Mouse (Mus musculus): ENCODE measurements around the gene Ubb.

Ubb gene

DNA sequence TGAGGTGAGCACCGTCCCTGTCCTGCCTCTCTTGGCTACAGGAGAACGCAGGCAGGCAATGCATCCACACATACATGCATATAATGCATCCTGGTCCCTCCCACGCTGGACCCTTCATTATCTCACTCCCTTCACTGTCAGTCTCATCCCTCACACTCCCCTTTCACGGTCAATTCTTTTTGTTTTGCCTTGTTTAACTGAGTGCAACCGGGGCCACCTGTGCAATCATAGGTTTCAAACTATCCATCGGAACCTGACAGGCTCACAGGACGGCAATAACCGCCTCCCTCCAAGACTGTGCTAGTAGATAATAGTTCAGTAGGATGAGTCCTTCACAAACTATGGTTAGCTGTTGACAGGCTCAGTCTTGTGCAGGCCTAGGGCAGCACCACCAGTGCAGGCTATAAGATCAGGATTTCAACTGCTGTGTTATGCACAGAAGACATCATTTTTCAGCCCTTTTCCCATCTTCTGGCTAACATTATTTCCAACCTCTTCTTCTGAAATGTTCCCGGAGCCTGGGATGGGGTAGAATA, 33.8 kb downstream of the Ubb start:
- DNase-seq (ENCODE audit: low spot score) = no peak

DNA sequence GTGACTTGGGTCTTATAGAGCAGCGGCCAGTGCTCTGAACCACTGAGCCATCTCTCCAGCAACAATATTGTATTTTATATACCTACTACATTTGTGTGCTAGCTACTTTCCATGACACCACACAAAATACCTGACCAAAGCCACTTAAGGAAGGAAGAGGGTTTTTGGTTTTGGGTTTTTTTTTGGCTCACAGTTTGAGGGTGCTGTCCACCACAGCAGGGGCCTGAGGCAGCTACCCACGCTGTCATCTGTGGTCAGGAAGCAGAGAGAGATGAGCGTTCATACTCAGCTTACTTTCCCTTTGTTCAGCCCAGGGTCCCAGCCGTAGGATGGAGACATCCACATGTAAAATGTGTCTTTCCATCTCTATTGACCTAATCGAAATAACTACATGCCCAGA, 36.1 kb downstream of the Ubb start:
- no peak for DNase-seq (ENCODE audit: low spot score)

DNA sequence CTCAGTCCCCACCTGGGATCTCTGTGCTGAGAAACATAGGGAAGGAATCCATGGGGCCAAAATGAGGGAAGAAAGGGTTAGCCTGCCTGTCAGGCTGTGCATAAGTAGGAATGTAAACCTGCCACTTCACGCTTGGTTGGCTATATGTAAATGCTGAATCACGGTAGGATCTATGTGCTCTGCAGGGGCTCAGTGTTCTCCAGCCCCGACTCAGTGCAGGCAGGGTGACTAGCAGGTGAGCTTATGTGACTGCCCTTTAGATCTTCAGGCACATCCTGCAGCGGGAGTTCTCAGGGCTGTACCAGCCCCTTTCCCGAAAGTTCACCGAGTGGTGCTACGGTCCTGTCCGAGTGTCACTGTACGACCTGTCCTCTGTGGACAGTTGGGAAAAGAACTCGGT, 38.4 kb downstream of the Ubb start:
- no peak for DNase-seq (ENCODE audit: low spot score)

GRCm38 (mm10) chr11:62591026-62591425, 40.1 kb downstream of the Ubb start:
- DNase-seq (ENCODE audit: low spot score) = no peak

DNA sequence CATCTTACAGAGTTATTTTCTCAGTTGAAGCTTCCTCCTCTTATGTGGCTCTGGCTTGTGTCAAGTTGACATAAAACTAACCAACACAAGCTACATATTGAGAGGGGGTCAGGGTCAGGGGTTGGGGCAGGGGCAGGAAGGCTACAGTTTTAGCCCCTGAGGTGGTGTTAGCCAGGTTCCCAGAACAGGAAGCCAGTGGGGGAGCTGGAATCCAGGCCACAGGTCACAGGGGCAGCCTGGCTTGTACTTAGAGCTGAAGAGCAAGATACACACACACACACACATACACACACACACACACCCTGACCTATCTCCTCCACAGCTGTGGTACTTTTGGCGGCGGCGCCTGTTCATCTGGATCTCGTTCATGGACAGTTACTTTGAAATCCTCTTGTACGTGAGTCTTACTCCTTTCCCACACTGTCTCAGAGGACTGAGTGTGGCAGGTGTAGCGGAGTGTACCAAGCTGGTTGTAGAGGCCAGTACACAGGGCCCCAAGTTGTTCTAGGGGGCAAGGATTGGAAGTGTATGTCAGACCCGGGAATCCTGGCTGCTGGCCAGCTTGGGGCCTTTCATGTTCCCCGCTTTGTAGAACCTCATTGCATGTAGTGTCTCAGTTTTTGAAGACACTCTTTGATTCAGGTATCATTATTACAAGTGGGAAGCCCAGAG, 41.1 kb downstream of the Ubb start:
- DNase-seq (ENCODE audit: low spot score) = no peak

DNA sequence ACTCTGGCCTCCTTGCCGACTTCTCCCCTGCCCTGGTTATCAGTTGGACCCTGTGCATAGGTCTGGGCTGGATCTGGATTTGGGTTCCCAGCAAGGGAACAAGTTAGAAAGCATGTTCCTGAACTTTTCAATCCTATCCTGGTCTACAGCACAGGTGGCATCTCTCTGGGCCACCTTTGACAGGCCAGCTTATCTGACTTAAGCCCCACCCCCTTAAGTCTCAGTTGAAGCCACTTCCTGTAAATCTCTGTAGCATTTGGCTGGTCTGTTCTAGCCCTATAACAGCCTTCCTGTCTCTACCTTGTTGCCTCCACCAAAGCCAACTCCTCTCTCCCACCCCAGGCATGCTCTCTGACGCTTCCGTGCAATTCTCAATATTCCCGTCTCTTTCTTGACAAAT, 47.6 kb downstream of the Ubb start:
- DNase-seq (ENCODE audit: low spot score) = no peak

DNA sequence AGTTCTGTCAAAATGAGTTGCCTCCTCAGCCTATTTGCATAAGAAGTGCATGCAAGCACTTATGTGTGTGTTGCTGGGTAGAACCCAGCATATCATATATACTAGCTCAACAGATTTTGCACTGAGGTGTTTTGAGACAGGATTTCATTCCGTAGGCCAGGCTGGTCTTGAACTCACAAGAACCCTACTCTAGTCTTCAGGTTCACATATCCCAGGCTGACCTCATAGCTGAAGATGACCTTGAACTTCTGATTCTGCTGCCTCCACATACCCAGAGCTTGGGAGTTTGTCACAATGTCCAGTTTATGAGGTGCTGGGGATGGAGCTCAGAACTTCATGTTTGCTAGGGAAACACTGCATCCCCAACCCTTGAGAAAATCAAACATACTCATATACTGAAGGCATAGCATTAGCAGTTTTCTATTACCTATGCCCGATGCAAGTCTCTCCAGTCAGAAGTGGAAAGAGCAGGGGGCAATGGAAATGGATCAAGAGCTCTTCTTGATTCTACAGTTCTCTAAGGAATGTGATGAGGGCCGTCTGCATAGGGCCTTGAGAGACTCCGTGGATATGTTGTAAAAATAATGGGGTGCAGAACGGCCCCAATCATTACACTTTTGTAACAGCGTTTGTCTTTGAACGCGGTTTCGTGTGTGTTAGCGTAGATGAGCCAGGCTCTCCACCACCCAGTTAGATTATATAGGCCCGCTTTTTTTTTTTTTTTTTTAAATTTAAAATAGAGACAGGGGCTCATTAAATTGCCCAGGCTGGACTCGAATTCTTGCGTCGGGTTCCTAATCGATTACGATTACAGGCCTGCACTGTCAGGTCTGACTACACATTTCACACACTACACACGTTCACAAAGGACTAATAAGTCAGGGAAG, 51.0 kb downstream of the Ubb start:
- no peak for DNase-seq (ENCODE audit: low spot score)

Measured in ovary, postnatal 14 days (tissue).